Mouse (Mus musculus) embryonic facial prominence, embryonic 13.5 days (tissue): ENCODE results near the gene Eef2kmt. TPM values are rescaled to one million over a fixed set of nuclear protein-coding genes. Genes with fewer than 3 reads are reported as not detected.

Source experiments
- ATAC-seq: fragments of 200-750 bp; cut with Nextera tagmentation; 2 replicates; pipeline ENCODE4 v1.8.0; 2017; ENCODE audit warnings: low read depth; ENCODE audit not compliant: insufficient number of reproducible peaks, insufficient read depth, low FRiP score, low TSS enrichment
- H3K27ac ChIP-seq: fragments of 300-500 bp; sonication (generic); 2 replicates; pipeline ENCODE4 v1.5.1; 2015; ENCODE audit warnings: moderate library complexity, mild to moderate bottlenecking, inconsistent platforms
- H3K27me3 ChIP-seq: fragments of 300-500 bp; sonication (generic); 2 replicates; pipeline ENCODE4 v1.6.1; 2015; ENCODE audit warnings: mild to moderate bottlenecking, inconsistent platforms
- H3K36me3 ChIP-seq: fragments of 300-500 bp; sonication (generic); 2 replicates; pipeline ENCODE4 v1.6.1; 2015; ENCODE audit warnings: mild to moderate bottlenecking, inconsistent platforms
- H3K4me1 ChIP-seq: fragments of 300-500 bp; sonication (generic); 2 replicates; pipeline ENCODE4 v1.6.1; 2015; ENCODE audit warnings: inconsistent platforms
- H3K4me2 ChIP-seq: fragments of 300-500 bp; sonication (generic); 2 replicates; pipeline ENCODE4 v1.6.1; 2015; ENCODE audit warnings: moderate library complexity, mild to moderate bottlenecking, inconsistent platforms
- H3K4me3 ChIP-seq: fragments of 300-500 bp; sonication (generic); 2 replicates; pipeline ENCODE4 v1.5.1; 2015; ENCODE audit warnings: mild to moderate bottlenecking, inconsistent platforms
- H3K9ac ChIP-seq: fragments of 300-500 bp; sonication (generic); 2 replicates; pipeline ENCODE4 v1.6.1; 2015; ENCODE audit warnings: mild to moderate bottlenecking, inconsistent platforms
- H3K9me3 ChIP-seq: fragments of 300-500 bp; sonication (generic); 2 replicates; pipeline ENCODE4 v1.6.1; 2016; ENCODE audit warnings: inconsistent platforms
- WGBS: fragments of 180-500 bp; shearing (Covaris S2); methylation state at CpG from one replicate; pipeline ENCODE4 v1.1.7; 2015; ENCODE audit warnings: mixed read lengths; 5-methylcytosine and 5-hydroxymethylcytosine counted together
- polyA plus RNA-seq: library from polyadenylated mRNA; unstranded; fragments of >200 nt; fragmentation: Nextera tagmentation; extraction: Ambion mirVana; gene quantifications from 2 replicates; pipeline ENCODE4 v1.2.1, GENCODE M21; 2015

Gene Eef2kmt
- polyA plus RNA-seq, 1 experiment from 2014 or later = 20.3 TPM

DNA sequence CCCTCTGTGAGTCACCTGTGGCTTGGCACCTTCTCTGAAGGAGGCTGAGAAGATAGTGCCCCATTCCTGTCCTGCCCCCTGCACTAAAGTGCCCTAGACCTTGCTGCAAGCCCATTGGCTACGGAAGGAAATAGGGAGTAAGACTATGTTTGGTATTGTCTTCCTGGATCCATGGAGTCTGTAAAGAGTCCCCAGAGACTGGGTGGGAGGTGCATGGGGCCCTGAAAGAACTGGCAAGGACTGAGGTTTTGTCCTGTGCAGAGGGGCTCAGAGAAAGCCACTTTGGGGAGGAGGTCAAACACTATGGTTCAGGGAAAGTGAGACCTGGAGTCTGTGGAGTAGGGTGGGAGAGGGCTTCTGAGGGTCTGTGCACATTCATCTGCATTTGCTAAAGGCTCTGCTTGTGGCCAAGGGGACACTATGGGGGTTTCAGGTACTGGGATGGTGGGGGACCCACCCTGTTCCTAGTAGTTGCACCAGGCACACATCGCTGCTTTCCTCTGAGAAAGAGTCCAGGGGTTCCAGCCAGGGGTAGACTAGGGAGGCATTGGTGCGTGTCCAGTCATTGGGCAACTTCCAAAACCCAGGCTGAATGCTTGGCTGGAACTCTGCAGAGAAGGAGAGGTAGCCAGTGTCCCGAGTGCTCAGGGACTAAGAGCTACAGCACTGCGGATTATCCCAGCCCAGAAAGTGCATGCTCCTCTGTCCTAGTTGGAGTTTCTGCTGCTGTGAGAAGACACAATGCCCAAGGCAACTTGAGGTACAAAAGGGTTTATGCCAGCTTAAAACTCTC is 38.2 kb downstream of the Eef2kmt start:
- H3K9me3 ChIP-seq = no peaks in the 10 kb centered on the region
- ATAC-seq = no peak
- H3K36me3 ChIP-seq = no peaks in the 10 kb centered on the region

DNA sequence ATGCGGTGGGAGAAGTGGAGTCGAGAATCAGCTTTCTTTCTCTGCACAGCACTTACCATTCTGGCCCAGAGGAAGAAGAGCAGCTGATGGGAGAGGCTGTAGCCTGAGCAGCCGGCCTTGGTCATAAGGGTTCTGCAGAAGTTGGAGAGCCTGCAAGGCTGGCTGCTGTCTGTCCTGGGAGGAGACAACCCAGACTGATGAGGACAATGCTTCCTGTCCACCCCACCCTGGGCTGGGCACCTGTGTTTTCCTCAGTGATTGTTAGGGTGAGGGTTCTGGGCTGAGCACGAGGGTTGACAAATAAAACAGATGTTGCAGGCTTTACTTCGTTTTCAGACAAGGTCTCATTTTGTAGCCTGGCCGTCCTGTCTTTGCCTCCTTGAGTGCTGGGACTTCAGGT is 39.1 kb downstream of the Eef2kmt start:
- H3K27ac ChIP-seq = no peak overlapping the region
- 60% methylated on average over 6 of the region's 6 CpGs for WGBS
- no peak overlapping the region for H3K4me2 ChIP-seq
- no peak overlapping the region for H3K4me3 ChIP-seq
- H3K4me1 ChIP-seq = no peaks in the 10 kb centered on the region
- no peak for ATAC-seq
- H3K9me3 ChIP-seq = no peaks in the 10 kb centered on the region
- no peaks in the 10 kb centered on the region for H3K36me3 ChIP-seq
- peaks cover 10% of the 10 kb centered on the region; the same call in 1 of the 2 replicates for H3K27me3 ChIP-seq
- H3K9ac ChIP-seq = no peak overlapping the region

More for the DNA sequence above, 38.2 kb downstream of the Eef2kmt start:
- Histone ChIP-seq H3K9ac (no peak overlapping the region), H3K4me1 (no peaks in the 10 kb centered on the region), H3K27ac (no peak overlapping the region), H3K27me3 (peaks cover 10% of the 10 kb centered on the region; the same call in 1 of the 2 replicates), H3K4me3 (no peak overlapping the region), H3K4me2 (no peak overlapping the region)
- 70% methylated on average over 5 of the region's 5 CpGs for WGBS

DNA sequence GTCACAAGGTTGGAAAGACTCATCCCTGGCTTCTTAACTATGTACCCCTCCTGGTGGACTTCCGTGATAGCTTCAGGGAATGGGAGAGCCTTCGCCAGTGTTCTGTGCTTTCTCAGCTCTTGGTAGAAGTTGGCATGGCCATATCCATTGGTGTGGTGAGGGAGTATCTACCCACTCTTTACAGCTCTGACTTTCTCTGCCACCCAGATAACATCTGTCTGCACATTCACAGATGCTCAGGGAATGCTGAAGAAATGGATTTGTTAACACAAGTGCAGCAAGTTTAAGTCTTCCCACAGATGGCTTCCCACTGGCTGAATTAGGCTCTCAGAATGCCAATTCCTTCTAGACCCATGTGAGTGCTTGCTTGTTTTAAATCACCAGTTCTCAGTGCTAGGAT is 41.7 kb downstream of the Eef2kmt start:
- Histone ChIP-seq H3K9me3 (no peaks in the 10 kb centered on the region), H3K27ac (no peak overlapping the region), H3K4me1 (no peaks in the 10 kb centered on the region), H3K36me3 (no peaks in the 10 kb centered on the region), H3K4me2 (no peak overlapping the region), H3K27me3 (peaks cover 7% of the 10 kb centered on the region; the same call in 1 of the 2 replicates), H3K9ac (no peak overlapping the region), H3K4me3 (no peak overlapping the region)
- no peak for ATAC-seq
- WGBS = 77% methylated on average over 2 of the region's 2 CpGs

DNA sequence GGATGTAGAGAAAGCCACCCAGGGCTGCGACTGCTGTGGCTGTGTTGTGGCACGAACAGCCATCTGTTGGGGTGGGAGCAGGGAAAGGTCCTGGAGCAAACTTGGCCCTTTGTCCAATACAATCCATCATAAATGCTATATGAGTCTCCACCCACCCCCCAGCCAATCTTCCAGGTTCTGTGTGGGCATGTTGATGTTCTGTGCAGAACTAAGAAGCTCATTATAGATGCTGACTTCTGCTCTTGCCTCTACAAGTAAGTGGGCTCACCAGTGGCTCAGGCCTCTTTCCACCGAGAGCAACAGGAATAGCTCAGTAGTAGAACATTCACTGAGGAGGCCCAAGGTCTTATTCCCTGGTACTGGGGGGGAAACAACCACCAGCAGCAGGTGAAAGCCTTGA is 43.6 kb downstream of the Eef2kmt start:
- WGBS = 85% methylated on average over 3 of the region's 3 CpGs
- Histone ChIP-seq H3K9me3 (no peaks in the 10 kb centered on the region), H3K9ac (no peak overlapping the region), H3K4me2 (no peak overlapping the region), H3K27me3 (peaks cover 1% of the 10 kb centered on the region; the same call in 1 of the 2 replicates), H3K4me3 (no peak overlapping the region), H3K4me1 (no peaks in the 10 kb centered on the region), H3K27ac (no peak overlapping the region), H3K36me3 (no peaks in the 10 kb centered on the region)
- ATAC-seq = no peak

DNA sequence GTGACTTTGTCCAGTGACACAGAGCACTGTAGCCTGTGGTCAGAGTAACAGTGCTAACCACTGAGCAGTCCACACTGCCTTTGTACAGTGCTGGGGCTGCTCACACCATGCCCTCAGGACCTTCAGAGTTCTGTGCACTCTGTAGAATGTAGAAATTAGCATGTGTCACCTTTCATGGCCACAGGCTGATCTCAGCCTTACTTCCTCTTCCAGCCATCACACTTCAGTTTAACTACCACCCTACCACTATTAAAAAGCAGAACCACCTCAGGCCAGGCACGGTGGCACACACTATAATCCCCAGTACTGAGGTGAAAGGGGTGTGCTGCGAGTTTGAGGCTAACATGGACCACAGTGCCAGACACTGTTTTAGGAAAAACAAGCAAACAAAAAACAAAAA is 45.4 kb downstream of the Eef2kmt start:
- H3K4me3 ChIP-seq = no peak overlapping the region
- H3K27ac ChIP-seq = no peak overlapping the region
- H3K4me2 ChIP-seq = no peak overlapping the region
- WGBS = 80% methylated on average over 2 of the region's 2 CpGs
- H3K9ac ChIP-seq = no peak overlapping the region
- no peaks in the 10 kb centered on the region for H3K4me1 ChIP-seq
- no peak for ATAC-seq
- H3K9me3 ChIP-seq = no peaks in the 10 kb centered on the region
- no peaks in the 10 kb centered on the region for H3K36me3 ChIP-seq
- H3K27me3 ChIP-seq = peaks cover 8% of the 10 kb centered on the region; the same call in 1 of the 2 replicates

DNA sequence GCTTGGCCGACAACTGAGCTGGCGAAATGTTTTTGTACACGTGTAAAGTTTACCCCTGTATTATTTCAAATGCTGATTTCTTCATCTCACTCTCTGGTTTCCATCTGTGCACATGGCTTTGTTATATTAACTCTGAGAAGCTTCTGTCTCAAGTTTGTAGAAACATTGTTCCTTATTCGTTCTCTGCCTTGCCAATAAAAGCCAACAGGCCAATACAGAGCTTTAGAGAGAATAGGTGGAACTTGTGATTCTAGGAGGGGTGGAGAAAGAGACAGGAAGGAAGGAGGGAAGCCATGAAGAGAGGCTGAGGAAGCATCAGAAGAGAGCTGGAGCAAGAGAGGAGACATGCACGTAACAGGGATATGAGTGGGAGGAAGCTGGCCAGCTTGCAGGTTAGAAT is 49.7 kb downstream of the Eef2kmt start:
- 68% methylated on average over 5 of the region's 5 CpGs for WGBS
- Histone ChIP-seq H3K9ac (no peak overlapping the region), H3K4me2 (no peak overlapping the region), H3K27me3 (peaks cover 15% of the 10 kb centered on the region), H3K36me3 (no peaks in the 10 kb centered on the region), H3K9me3 (no peaks in the 10 kb centered on the region), H3K4me3 (no peak overlapping the region), H3K4me1 (peaks cover 11% of the 10 kb centered on the region), H3K27ac (no peak overlapping the region)
- no peak for ATAC-seq

DNA sequence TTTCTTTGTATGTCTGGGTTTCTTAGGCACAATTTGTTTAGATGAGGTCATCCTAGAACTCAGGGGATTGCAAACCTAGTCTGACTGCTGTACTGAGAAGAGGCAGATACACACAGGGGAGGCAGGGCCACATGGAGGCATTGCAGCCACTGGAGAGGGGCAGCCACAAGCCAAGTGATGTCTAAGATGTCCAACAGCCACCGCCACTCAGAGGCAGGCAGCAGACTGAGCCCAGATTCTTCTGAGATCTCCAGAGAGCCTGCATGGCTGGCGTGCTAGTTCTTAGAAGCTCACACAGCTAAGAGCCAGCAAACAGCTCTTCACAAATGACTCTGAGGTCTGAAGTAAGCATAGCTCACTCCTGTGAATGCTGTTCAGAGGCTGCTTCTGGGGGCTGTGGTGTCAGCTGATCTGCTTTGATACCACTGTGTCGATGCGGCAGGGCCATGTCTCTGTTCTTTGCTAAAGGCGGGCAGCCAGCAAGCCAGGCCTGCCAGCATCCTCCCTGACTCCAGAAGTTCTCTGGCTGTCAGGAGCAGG is 50.3 kb downstream of the Eef2kmt start:
- 81% methylated on average over 5 of the region's 5 CpGs for WGBS
- Histone ChIP-seq H3K27me3 (peaks cover 15% of the 10 kb centered on the region), H3K9me3 (no peaks in the 10 kb centered on the region), H3K4me1 (peaks cover 11% of the 10 kb centered on the region), H3K4me2 (no peak overlapping the region), H3K9ac (no peak overlapping the region), H3K4me3 (no peak overlapping the region), H3K27ac (no peak overlapping the region), H3K36me3 (no peaks in the 10 kb centered on the region)
- no peak for ATAC-seq

DNA sequence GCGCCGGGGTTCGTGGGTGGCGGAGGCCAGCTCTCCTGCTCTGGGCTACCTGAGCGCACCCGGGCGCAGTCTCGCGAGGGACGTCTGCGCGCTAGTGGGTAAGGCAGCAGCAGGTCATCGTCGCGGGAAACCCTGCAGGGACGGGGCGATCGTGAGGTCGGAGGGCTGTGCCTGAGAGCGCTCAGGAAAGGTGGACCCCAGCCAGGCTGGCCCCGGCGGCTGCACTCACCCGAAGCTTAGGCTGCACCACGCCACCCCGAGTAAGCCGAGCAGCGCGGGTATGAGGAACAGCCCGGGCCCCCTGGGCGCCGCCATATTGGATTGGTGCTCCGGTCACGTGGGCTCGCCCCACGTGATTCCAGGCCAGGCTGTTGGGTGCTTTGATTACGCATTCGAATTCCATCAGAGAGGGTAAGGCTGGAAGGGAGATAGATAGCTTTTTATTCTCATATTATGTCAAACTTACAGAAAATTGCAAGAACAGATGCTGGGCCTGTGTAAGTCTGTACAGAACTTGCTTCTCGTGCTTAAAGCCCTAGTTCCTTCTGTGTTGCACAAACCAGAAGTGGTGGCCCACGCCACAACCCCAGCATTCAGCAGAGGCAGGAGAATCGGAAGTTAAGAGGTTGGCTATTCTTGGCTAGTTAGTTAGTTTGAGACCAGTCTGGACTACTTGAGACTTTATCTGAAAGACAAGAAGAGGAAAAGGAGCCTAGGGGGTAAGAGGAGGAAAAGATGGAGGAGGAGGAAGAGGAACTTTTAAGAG is 51.9 kb downstream of the Eef2kmt start, which contains the start of gene Nagpa:
Nagpa (minus strand) TSS at position 345 of the 766 bp plus-strand sequence.
- WGBS = 5% methylated on average over 40 of the region's 40 CpGs
- peaks cover 13% of the 10 kb centered on the region; the same call in 1 of the 2 replicates for H3K36me3 ChIP-seq
- peaks cover 11% of the 10 kb centered on the region for H3K4me1 ChIP-seq
- H3K4me3 ChIP-seq = peak within 1 kb of the TSS; percentile 90
- no peak within 1 kb of the TSS for H3K27ac ChIP-seq
- H3K27me3 ChIP-seq = peaks cover 15% of the 10 kb centered on the region
- H3K4me2 ChIP-seq = peak within 1 kb of the TSS; percentile 93
- H3K9me3 ChIP-seq = no peaks in the 10 kb centered on the region
- peak within 1 kb of the TSS; percentile 74 for H3K9ac ChIP-seq
- 0 out of 2 replicates have a peak, but pooled peaks have one; percentile 74 for ATAC-seq

DNA sequence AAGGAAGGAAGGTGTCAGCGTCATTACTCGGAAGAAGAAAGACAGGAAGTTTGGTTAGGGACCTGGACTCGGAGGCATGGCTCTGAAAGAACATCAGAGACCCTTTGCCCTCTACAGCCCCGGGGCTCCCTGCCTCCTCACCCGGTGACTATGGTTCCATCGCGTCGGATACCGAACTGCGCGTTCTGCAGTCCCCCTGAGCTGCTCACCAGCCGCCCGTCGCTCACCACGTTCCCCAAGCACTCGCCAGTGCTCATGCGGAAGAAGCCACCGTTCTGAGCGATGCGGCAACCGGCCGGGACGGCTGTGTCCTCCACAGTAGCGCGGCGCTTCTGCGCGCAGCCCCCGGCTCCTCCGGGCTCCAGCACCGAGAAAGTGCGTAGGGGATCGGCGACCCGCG is 52.6 kb downstream of the Eef2kmt start:
- no peak overlapping the region for H3K27ac ChIP-seq
- H3K9ac ChIP-seq = peak overlapping the region; percentile 74
- 1% methylated on average over 36 of the region's 36 CpGs for WGBS
- H3K36me3 ChIP-seq = peaks cover 19% of the 10 kb centered on the region; the same call in 1 of the 2 replicates
- 0 out of 2 replicates have a peak, but pooled peaks have one; percentile 2 for ATAC-seq
- peaks cover 15% of the 10 kb centered on the region for H3K27me3 ChIP-seq
- peak overlapping the region; percentile 93 for H3K4me2 ChIP-seq
- H3K9me3 ChIP-seq = no peaks in the 10 kb centered on the region
- peaks cover 11% of the 10 kb centered on the region for H3K4me1 ChIP-seq
- H3K4me3 ChIP-seq = peak overlapping the region; percentile 90

DNA sequence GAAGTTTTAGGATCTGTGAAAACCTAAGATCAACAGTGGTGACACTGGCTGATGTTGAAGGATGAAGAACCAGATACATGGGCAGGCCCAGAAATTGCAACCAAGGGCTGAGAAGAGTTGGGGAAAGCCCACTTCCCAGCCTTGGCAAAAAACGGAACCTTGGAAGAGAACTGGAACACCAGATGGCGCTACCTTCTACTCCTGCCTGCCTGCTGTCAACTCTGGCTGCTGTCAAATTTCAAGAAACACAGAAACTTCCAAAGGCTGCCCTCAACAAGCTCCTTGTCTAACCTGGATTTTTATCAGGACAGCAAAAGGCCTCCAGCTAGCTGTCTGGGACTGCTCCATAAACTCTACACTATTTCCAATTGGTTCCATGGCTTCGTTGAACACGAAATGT is 53.1 kb downstream of the Eef2kmt start:
- no peak overlapping the region for H3K9ac ChIP-seq
- peak overlapping the region; percentile 93 for H3K4me2 ChIP-seq
- H3K4me1 ChIP-seq = peaks cover 11% of the 10 kb centered on the region
- no peak overlapping the region for H3K27ac ChIP-seq
- H3K4me3 ChIP-seq = peak overlapping the region; percentile 90
- H3K27me3 ChIP-seq = peaks cover 15% of the 10 kb centered on the region
- no peaks in the 10 kb centered on the region for H3K9me3 ChIP-seq
- no peak for ATAC-seq
- WGBS = 16% methylated on average over 4 of the region's 4 CpGs
- H3K36me3 ChIP-seq = peaks cover 21% of the 10 kb centered on the region; the same call in 1 of the 2 replicates

DNA sequence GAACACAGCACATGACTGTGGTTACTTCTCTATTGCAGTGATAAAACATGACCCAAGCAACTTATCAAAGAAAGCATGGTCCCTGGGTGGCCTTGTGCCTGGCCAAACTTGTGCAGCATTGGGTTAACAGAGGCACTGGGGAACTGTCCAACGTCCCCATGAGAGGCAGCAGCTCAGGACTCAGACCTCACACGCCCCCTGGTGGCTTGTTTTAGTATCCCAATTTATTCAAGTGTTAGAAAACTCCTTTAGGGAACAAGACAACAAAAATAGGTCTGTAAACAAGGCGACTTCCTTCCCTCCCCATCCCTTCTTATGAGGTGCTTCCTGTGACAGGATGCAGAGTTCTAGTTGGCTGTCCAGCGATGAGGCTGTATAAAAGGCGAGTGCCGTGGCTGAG is 60.7 kb downstream of the Eef2kmt start:
- no peak overlapping the region for H3K4me3 ChIP-seq
- peaks cover 23% of the 10 kb centered on the region; the same call in 1 of the 2 replicates for H3K36me3 ChIP-seq
- H3K27ac ChIP-seq = no peak overlapping the region
- no peaks in the 10 kb centered on the region for H3K4me1 ChIP-seq
- ATAC-seq = no peak
- H3K4me2 ChIP-seq = no peak overlapping the region
- no peaks in the 10 kb centered on the region for H3K9me3 ChIP-seq
- WGBS = 28% methylated on average over 6 of the region's 6 CpGs
- H3K9ac ChIP-seq = no peak overlapping the region
- no peaks in the 10 kb centered on the region for H3K27me3 ChIP-seq
